In the genomic region with DNA sequence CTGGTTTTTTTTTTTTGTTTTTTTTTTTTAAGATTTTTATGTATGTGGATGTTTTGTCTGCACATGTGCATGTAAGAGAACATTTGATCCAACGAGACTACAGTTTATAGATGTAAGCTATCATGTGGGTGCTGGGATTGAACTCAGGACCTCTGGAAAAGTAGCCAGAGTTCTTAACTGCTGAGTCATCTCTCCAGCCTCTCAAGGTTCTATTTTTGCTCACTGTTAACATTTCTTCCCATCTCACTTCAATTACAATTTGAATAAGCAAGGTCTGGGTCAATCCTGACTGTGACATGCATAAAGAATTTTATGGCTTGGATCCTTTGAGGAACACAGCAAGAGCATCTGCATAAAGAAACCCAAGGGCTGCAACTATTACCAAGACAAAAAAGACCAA, we compare ENCODE assay signal across 19 mouse cellular contexts.
"Had no signal": no experiment of that assay in that cellular context is flagged by ENCODE, and none has a peak within 500 bp of the region (broad histone marks: within the 10 kb centered on the region; RNA-seq: fewer than 3 reads in every experiment).

No protein-coding gene starts in this region.

- DNase-seq: kidney, postnatal 14 days; kidney, postnatal 4 days; left cerebral cortex, postnatal 4 days; liver, postnatal 0 days; lung, embryonic 14.5 days; midbrain, embryonic 14.5 days; right cerebral cortex, adult 18-20 months; right cerebral cortex, postnatal 14 days; right cerebral cortex, postnatal 4 days; spleen, adult 18-20 months; thymus, postnatal 25 days had no signal

- H3K4me3 ChIP-seq: kidney, embryonic 15.5 days; limb, embryonic 12.5 days; limb, embryonic 15.5 days; midbrain, embryonic 10.5 days; stomach, embryonic 15.5 days had no signal

- H3K9me3 ChIP-seq: kidney, embryonic 15.5 days; limb, embryonic 12.5 days; limb, embryonic 15.5 days; midbrain, embryonic 10.5 days; stomach, embryonic 15.5 days had no signal

- H3K4me1 ChIP-seq: kidney, embryonic 15.5 days; limb, embryonic 12.5 days; limb, embryonic 15.5 days; midbrain, embryonic 10.5 days; stomach, embryonic 15.5 days had no signal

- H3K27me3 ChIP-seq: kidney, embryonic 15.5 days; limb, embryonic 12.5 days; limb, embryonic 15.5 days; stomach, embryonic 15.5 days had no signal

- H3K9ac ChIP-seq: kidney, embryonic 15.5 days; limb, embryonic 12.5 days; limb, embryonic 15.5 days; liver, embryonic 14.5 days; liver, postnatal 0 days; lung, embryonic 14.5 days; stomach, embryonic 15.5 days had no signal

- H3K4me2 ChIP-seq: kidney, embryonic 15.5 days; limb, embryonic 12.5 days; limb, embryonic 15.5 days; liver, embryonic 11.5 days; lung, embryonic 14.5 days; stomach, embryonic 15.5 days had no signal

- H3K27ac ChIP-seq: kidney, embryonic 15.5 days; limb, embryonic 12.5 days; limb, embryonic 15.5 days; liver, embryonic 14.5 days; macrophage; midbrain, embryonic 10.5 days; stomach, embryonic 15.5 days had no signal
